Mouse (Mus musculus) kidney, postnatal 10 days (tissue): ENCODE data around the gene Olfr1410.

ENCODE experiments used
- DNase-seq: peaks from one replicate; pipeline ENCODE4 v3.0.0; 2021; ENCODE audit warnings: mixed read lengths

The Olfr1410 gene

DNA sequence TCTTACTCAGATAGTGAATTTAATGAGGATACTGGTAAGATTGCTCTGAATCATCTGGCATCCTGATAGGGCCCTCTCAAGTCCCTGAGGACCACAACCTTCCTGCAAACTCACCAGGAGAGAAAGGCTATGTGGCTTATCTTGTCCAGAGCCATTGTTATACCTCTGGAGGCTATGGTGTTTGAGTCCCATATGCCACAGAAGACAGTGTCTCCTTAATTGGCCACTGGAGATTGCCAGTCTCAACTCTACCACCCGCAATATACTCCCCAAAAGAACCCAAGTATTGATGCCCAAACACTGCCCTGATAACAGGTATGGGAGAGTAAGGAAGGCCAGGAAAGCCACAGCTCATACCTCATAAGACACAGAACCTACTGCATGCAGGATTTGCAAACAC lies at the start of gene Olfr1410:
Olfr1410 (plus strand) TSS at position 301 of the 400 bp plus-strand sequence.
- no peak for DNase-seq

DNA sequence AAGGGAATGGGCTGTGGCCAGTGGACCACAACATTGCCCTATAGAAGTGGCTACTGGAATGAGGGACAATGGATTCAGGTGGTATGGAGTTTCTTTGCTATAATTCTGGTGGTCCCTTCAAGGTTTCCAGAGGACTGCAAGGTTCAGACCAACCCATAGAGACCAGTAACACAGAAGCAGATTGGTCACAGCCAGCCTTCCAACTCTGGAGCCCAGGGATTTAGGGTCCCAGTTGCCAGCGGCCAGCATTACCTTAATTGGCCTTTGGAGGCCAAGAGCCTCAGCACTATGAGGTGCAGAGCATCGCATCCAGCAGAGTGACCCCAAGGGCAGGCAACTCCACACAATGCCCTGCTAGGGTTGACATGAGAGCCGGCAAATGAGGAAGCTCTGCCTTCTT lies 34.6 kb upstream of the Olfr1410 start, which contains the start of gene Olfr1413:
Olfr1413 (plus strand) TSS at position 301 of the 400 bp plus-strand sequence.
- no peak for DNase-seq

DNA sequence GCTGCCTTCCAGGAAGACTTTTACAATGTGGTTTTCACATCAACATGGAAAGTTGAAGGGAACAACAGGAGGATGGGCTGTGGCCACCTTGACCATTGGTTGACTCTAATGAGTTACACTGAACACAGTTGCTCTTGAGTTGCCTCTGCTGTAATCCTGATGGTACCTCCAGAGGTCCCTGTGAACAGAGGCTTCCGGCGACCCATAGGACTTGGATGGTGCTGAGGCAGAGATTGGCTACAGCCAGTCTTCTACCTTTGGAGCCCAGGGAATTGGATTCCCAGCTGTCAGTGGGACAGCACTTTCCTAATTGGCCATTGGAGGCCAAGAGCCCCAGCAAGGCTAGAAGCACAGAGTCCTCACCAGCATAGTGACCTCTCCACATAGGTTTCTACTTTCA lies 20.1 kb upstream of the Olfr1410 start, which contains the start of gene Olfr1412:
Olfr1412 (plus strand) TSS at position 301 of the 400 bp plus-strand sequence.
- DNase-seq, result no peak

DNA sequence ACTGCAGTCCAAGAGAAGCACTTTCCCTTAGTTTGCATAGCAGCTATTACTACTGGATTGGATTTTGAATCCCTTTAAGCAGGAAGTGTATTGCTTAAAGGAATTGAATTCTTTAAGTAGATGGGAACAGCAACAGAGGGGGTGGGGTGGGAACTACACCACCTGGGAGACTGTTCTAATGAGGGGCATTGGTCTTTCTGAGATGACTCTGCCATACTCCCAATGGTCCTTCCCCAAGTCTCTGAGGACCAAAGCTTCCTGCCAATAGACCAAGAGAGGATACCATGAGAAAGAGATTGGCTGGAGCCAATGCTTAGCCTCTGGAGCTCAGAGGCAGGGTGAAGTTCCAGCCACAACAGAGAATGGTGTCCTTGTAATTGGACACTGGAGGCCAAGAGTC lies 11.5 kb upstream of the Olfr1410 start, which contains the start of gene Olfr1411:
Olfr1411 (plus strand) TSS at position 301 of the 400 bp plus-strand sequence.
- no peak for DNase-seq

DNA sequence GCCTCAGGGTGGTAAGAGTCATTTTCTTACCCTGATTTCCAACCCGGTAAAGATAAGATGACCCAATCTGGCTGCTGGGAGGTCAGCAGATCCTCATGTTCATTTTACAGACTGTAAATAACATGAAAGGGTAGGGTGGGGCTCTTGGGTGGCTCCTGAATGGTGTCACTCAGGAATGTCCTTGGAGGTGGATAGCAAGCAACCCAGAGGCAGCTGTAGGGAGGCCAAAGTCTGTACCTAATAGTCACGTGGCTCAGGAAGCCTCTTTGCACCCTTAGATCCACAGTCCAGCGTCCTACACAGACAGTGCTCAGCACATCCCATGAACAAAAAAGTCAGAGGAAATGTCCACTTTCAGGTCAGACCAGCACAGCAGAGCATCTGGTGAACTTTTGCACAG lies 9.6 kb upstream of the Olfr1410 start:
- DNase-seq, result no peak

DNA sequence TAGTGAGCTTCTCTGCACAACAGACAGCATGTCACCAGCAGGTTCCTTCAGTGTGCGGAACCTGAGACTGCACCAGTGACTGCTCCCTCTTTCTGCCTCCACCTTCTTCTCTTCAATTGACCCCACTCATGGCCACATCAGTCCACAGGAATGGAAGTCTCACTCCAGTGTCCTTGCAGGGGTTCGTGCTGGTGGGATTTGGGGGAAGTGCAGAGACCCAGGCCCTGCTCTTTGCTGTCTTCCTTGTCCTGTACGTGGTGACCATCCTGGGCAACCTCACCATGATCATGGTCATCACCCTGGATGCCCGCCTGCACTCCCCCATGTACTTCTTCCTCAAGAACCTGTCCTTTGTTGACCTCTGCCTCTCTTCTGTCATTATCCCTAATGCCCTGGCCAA lies 2.1 kb downstream of the Olfr1410 start:
- no peak for DNase-seq

DNA sequence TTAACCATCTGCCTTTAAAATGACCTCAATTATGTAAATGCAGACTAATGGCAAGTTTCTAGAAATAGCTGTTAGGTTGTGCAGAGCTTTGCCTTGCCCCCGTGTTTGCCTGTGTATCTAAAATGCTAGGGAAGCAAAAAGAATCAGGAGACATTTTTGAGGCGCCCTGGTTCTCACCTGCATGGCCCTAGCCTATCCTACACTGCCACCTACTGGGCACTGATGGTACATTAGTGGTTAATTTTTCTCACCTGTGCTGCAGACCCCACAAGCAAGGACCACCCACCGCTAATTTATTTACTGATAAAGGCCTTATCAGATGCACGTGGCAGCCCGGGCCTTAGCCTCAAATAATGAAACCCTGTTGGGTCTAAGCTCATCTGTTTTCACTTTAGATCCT lies 5.4 kb downstream of the Olfr1410 start:
- peak; percentile 67 for DNase-seq

DNA sequence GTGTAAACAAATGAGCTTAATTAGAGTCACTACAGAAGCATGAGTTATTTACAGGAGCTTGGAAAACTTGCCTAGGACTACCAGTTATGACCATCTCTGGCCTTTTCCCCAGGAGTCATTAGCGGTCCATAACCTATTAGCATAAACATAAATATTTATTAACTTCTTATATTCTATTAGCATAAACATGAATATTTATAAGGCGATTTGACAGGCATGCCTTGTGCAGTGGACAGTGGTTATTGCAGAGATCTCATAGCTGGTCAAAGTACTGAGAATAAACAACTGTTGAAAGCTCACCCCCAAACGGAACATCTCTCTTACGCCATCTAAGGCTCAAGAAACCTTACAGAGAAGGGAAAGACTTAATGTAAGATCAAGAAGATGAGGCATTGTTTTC lies 7.6 kb downstream of the Olfr1410 start:
- DNase-seq, result no peak

DNA sequence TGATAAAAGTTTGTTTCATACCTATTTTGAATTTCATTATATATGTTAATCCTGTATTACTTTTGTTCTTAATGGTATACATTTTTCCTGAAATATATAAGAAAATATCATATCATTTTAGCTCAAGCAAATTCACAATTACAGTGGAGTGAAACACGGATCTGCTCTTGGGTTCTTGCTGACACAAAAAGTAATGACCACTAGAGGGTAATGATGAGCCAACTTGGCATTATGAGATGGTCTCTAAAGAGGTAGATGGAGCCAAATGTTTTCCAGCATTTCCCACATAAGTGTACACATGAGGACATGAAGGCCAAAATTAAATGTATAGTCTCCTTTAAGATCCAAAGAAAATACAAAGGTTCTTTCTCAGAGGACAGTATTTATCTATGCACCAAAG lies 8.9 kb downstream of the Olfr1410 start:
- no peak for DNase-seq

DNA sequence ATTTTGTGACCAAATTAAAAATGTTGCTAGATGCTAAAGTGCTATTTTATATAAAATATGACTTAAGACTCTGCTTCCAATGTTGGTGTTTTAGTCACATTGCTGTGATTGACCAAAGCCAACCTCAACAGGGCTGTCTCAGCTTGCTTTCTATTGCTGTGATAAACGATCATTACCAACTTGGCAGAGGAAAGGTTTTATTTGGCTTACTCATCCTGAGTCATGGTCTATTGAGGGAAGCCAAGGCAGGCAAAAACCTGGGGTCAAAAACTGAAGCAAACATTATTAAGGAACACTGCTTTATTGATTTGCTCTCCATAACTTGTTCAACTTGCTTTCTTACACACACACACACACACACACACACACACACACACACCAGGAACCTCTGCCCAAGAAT lies 10.5 kb downstream of the Olfr1410 start:
- DNase-seq, result no peak

DNA sequence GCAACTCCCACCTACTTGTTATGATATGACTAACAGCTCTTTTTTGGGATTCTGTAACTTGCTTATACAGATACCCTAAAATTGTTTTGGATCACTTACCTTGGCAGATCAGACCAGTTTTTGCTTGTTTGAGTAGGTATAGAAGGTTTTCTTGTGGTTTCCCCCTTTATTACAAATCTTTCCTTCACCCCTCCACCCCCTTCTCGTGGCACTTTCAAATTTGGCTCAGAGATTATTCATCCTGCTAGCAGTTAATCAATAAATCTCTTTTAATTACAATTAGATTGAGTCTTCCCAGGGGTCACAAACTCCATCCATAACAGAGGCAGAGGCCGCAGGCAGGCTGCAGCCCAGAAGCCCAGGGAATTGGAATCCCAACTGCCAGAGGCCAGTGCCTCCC lies 11.9 kb downstream of the Olfr1410 start, which contains the start of gene Olfr12:
Olfr12 (plus strand) TSS at position 301 of the 400 bp plus-strand sequence.
- DNase-seq, result no peak

DNA sequence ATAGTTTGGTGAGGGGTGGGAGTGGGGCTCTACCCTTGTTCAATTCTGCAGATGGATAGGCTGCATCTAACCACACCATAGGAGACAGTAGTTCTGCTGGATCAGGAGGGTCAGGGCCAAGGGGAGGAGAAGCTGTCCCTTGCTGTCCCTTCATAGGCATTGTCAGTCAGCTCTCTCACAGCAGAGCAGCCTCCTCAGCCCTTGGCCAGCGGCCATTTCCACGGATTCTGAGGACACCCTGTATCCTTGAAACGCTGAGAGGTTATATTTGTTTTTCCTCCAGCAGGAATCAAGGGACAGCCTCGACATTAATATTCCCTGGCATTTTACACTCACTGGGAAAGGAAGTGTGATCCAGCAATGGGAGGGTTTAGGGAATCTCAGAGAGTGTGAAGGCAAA lies 12.8 kb downstream of the Olfr1410 start:
- peak; percentile 27 for DNase-seq

DNA sequence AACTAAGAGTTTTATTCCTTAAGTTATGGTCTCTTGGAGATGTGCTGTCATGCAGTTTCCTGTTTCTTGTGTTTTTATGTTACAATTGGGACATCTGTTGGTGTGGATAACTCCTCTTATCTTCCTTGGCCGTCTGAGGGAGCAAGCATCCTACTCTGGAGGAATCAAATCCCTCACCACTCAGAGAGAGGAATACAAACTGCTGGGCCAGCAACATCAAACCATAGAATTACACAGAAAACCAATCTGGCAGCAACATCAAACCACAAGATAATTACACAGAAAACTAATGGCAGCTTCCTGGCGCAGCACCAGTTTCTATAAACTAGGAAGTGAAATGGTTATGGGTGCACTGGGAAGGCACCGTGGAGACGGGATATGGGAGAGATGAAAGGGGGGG lies 22.6 kb downstream of the Olfr1410 start:
- DNase-seq, result peak; percentile 54

DNA sequence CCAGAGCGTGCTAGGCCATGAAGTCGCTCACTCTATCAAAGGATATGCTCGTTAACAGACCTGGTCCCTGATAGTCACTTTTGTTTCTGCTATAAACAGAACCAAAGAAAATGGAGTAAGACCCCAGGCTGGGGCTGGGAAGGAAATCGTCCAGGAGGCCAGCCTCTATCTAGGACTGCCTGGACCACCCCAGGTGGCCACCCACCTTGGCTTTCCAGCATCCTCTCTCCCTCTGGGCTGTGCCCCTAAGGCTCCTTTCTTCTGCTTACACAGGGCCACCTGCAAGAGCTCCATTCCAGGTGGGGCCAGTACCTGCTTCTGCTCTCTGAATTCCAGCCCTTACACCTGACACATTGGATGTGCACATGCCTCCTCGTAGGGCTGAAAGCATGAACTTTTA lies 26.6 kb downstream of the Olfr1410 start:
- DNase-seq, result no peak

DNA sequence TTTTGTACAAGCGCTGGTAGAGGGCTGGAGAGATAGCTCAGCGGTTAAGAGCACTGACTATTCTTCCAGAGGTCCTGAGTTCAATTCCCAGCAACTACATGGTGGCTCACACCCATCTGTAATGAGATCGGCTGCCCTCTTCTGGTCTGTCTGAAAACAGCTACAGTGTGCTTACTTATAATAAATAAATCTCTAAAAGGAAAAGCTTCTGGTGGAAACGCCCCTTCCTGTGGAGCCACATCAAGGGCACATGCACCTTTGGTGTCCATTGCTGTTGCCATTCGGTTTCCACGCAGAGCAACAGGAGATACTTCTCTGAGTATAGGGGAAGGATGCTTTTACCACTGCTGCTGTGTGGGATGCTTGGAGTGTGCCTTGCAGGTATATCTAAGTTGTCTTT lies 27.4 kb downstream of the Olfr1410 start:
- DNase-seq, result no peak

DNA sequence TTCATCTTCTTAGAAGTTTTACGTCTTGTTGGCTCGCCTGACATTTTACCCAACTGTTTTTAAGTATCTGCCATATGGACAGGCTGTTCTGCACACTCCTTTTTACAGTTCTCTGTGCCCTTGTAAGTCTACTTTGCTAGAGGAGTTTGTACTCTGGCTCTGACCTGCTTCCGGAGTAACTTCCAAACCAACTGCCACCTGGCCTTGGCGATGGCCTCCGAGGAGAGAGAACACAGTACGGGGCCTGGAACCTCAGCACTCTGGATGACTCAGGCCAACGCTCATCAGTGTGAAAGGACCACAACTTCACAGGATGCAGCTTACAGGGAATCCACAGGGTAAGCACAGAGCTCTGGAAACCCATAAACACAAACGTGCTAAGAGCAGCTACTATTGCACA lies 28.1 kb downstream of the Olfr1410 start:
- no peak for DNase-seq

DNA sequence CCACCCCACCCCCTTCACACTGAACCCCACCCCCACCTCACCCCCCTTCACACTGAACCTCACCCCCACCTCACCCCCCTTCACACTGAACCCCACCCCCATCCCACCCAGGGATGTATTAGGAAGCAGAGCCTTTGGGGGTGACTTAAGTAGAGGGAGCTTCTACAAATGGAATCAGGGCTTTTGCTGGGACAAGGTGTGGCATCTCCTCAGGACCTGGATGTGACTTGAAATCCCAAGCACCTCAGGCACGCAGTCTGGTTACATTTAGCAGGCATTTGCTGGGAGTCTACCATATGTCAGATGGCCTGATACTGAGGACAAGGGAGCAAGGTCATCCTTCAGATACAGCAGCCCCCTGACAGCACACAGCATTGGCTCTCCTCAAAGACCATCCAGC lies 29.0 kb downstream of the Olfr1410 start:
- DNase-seq, result no peak

DNA sequence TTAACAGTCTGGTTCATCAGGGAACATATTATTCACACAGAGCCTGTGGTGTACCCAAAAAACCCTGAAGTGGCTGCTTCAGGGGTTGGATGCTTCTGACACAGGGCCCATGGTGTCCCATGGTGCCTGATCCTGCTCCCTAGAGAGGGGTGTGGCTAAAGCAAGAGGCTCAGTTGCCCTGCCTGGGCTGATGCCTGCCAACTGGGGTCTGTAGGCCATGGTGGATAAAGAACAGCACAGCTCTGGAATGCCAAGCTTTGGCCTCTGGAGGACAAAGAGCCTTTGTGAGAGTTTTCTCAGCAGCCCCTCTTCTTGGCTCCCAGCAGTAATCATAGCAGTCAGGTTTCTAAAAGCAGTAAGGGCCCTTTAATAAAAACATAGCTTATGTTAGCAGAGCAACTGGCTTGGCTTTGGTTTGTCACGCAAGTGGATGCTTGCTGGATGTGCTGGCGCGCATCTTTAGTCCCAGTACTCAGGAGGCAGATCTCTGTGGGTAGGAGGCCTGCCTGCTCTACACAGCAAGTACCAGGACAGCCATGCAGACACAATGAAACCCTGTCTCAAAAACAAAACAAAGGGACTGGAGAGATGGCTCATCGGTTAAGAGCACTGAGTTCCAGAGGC lies 29.5 kb downstream of the Olfr1410 start:
- DNase-seq, result no peak

DNA sequence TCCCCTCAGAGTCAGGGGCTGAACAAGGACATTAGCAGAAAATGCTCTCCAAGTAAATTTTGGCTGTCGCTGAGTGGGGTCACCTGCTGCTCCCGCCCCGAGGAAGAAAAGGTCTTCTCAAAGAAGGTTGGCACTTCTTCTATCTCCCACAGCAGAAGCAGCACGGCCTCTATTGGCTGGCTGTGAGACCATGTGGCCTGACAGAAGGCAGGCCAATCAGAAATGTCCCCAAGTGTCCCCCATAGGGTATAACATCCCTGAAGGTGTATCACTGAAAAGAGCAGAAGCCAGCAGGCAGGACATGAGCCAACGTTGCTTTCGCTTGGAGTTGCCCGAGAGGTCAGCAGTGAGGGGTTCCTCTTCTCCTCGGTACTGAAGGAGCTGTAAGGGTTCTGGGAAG lies 30.4 kb downstream of the Olfr1410 start:
- no peak for DNase-seq

DNA sequence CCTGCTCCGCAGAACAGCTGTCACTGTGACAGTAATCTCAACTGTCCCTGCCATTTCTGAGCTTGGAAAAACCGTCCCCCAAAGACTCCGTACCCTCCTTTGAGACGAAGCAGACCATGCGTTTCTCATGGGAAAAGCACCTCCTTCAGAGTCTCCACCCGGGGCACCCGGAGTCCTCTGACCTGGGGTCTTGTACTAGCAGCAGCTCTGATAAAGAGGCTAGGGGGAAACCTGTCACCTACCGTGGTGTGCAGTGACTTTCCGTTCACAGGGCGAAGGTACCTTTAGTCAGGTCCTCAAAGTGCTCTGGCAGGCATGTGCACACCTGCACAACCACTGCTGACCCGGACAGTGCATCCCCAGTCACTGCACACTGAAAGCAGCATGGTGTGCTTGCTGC lies 31.1 kb downstream of the Olfr1410 start:
- no peak for DNase-seq

DNA sequence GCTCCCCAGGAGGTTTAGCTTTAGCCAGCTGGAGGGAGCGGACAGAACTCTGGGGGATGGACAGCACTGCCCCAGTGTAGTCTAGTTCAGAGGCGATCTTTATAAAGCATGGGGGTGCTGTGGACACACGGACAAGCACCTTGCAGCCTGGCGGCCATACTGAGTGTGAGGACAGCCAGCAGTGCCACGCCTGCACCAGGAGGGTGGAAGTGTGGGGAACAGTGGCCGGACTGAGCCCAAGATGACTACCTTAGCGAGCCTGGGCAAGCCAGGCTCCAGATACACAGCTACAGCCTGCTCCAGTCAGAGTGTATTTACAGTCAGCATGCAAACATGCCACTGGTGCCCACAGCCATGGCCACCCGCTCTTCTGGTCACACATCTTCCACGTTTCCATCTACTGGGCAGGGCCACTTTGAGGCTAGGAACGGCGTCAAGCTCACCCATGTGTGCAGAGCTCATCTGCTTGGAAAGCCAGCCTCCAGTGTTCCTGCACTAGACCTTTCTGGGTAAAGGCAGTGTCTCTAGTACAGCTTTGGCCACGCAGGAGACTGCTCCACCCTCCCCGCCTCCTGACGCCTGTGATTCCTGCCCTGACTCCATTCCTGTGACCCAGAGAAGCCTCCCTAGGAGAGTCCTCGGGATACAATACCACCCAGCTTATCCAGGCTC lies 32.1 kb downstream of the Olfr1410 start:
- DNase-seq, result no peak

DNA sequence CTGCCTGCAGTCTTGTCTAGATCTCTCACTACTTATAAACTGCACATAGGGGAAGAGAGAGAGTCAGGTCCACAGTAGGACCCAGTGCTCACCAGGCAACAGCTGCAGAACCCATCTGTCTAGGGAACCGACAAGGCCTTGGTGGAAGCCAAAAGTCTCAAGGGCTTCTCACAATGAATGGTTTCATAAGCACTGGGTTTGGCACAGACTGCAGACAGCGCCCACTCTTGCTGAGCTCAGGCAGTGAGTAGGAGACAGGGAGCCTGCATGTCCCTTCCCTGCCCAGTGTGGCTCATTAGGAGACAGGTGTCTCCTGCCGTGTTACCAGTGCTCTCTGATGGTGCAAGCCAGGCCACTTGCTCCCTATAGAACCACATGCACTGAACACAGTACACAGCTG lies 32.6 kb downstream of the Olfr1410 start:
- no peak for DNase-seq

DNA sequence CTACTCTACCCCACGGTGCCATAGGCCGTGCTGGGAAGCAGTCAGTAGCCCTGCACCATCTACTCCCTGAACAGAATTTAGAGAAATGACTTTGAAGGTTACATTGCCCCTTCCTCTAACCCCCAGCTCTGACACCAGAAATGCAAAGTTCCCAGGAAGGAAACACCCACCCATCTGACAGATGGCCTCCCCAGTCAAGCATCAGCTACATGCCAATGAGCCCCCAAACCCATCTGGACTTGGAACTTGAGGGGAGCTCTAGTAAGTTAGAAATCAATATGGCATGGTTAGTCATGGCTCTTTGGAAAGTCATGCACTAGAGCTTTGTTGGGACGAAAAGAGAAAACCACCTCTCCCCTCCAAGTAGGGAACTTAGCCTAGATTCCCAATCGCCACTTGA lies 33.2 kb downstream of the Olfr1410 start:
- DNase-seq, result no peak

DNA sequence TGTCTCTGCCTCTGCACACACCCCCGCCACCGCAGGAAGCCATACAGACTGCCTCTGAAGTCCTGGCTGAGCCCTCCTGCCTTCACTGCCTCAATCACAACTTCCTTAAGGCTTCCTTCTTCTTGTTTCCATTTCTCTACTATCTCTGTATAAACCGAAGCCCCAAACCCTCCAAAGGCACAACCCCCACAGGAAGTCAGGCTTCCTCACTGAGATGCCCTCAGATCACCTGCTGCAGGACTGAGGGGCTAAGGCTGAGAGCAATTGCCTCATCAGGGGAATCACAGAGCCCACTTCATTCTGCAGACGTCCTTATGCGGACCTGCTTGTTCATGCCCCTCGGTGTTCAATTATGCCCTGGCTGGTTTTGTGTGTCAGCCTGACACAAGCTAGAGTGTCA lies 34.8 kb downstream of the Olfr1410 start:
- no peak for DNase-seq
